Mouse (Mus musculus) left cerebral cortex, postnatal 10 days (tissue): ENCODE measurements around the gene Zmynd15. TPM values are rescaled to one million over a fixed set of nuclear protein-coding genes. Genes with fewer than 3 reads are reported as not detected.

Source experiments
- microRNA-seq: library from miRNA; unstranded; fragments of <30 nt; microRNA quantifications from one replicate; pipeline ENCODE4 v1.2.0, GENCODE M21; 2022
- total RNA-seq, 2 experiments: library from RNA; stranded (reverse); gene quantifications; 2 replicates each; pipeline ENCODE4 v1.2.3; 2021

Zmynd15 gene
- total RNA-seq, 2 experiments from 2014 or later, result 1.0 to 1.1 TPM

Small RNA genes within 50 kb of the gene (microRNA-seq; reads per million reads assigned to microRNA genes)
- 5.5 reads per million, percentile 19 among the genes with 10 or more reads in this experiment for gene Mir7115

Other genes with a start within 250 kb of the Zmynd15 start
- gene Slc16a11, start 246.7 kb upstream of the Zmynd15 start, total RNA-seq, result 10 to 100 TPM; 33.9 to 37.1 TPM
- 10 to 100 TPM in 1 of 2 experiments, 1 to 10 TPM in 1; 8.9 to 10.6 TPM for gene Slc16a13, start 238.4 kb upstream of the Zmynd15 start, total RNA-seq
- gene Bcl6b, start 229.6 kb upstream of the Zmynd15 start, total RNA-seq, result 1 to 10 TPM; 7.1 to 8.6 TPM
- 10 to 100 TPM; 53.7 to 54.1 TPM for gene 0610010K14Rik, start 221.5 kb upstream of the Zmynd15 start, total RNA-seq
- 1 to 10 TPM; 6.0 to 8.7 TPM for gene Gm21988, start 219.6 kb upstream of the Zmynd15 start, total RNA-seq
- 100 to 1,000 TPM; 279 to 285 TPM for gene Rnasek, start 219.6 kb upstream of the Zmynd15 start, total RNA-seq
- gene Alox12, start 204.1 kb upstream of the Zmynd15 start, total RNA-seq, result under 1 TPM; 0.32 to 0.41 TPM
- gene Alox12e, start 136.8 kb upstream of the Zmynd15 start, total RNA-seq, result under 1 TPM; 0.20 to 0.45 TPM
- gene Alox15, start 107.4 kb upstream of the Zmynd15 start, total RNA-seq, result not detected
- 10 to 100 TPM; 48.1 to 48.6 TPM for gene Pelp1, start 49.4 kb upstream of the Zmynd15 start, total RNA-seq
- gene Arrb2, start 26.8 kb upstream of the Zmynd15 start, total RNA-seq, result 10 to 100 TPM; 75.3 to 76.9 TPM
- gene Med11, start 7.5 kb upstream of the Zmynd15 start, total RNA-seq, result 10 to 100 TPM; 20.7 to 23.1 TPM
- gene Cxcl16, start 551 bp downstream of the Zmynd15 start, total RNA-seq, result under 1 TPM; 0.69 to 0.71 TPM
- 1 to 10 TPM; 1.4 to 1.5 TPM for gene Tm4sf5, start 45.8 kb downstream of the Zmynd15 start, total RNA-seq
- gene Vmo1, start 55.2 kb downstream of the Zmynd15 start, total RNA-seq, result not detected
- not detected for gene Gltpd2, start 59.8 kb downstream of the Zmynd15 start, total RNA-seq
- 100 to 1,000 TPM; 218 to 220 TPM for gene Psmb6, start 65.9 kb downstream of the Zmynd15 start, total RNA-seq
- not detected for gene Gm40193, start 73.5 kb downstream of the Zmynd15 start, total RNA-seq
- 10 to 100 TPM; 21.4 to 24.5 TPM for gene Pld2, start 80.6 kb downstream of the Zmynd15 start, total RNA-seq
- 100 to 1,000 TPM; 252 to 262 TPM for gene Mink1, start 103.4 kb downstream of the Zmynd15 start, total RNA-seq
- gene 4930544D05Rik, start 156.4 kb downstream of the Zmynd15 start, total RNA-seq, result 1 to 10 TPM in 1 of 2 experiments, under 1 TPM in 1; 0.45 to 1.1 TPM
- under 1 TPM in 1 of 2 experiments, not detected in 1; 0.75 TPM for gene Chrne, start 159.8 kb downstream of the Zmynd15 start, total RNA-seq
- not detected for gene Gp1ba, start 179.7 kb downstream of the Zmynd15 start, total RNA-seq
- 10 to 100 TPM; 62.2 to 62.7 TPM for gene Rnf167, start 187.8 kb downstream of the Zmynd15 start, total RNA-seq
- 100 to 1,000 TPM; 112 to 121 TPM for gene Slc25a11, start 188.0 kb downstream of the Zmynd15 start, total RNA-seq
- 100 to 1,000 TPM; 286 to 295 TPM for gene Pfn1, start 195.2 kb downstream of the Zmynd15 start, total RNA-seq
- gene Eno3, start 197.8 kb downstream of the Zmynd15 start, total RNA-seq, result 10 to 100 TPM in 1 of 2 experiments, 1 to 10 TPM in 1; 9.2 to 10.9 TPM
- gene Spag7, start 210.0 kb downstream of the Zmynd15 start, total RNA-seq, result 10 to 100 TPM; 50.1 to 52.9 TPM
- 100 to 1,000 TPM; 151 to 152 TPM for gene Camta2, start 228.7 kb downstream of the Zmynd15 start, total RNA-seq
- gene Inca1, start 240.7 kb downstream of the Zmynd15 start, total RNA-seq, result 1 to 10 TPM; 1.2 to 2.0 TPM
- gene Kif1c, start 241.1 kb downstream of the Zmynd15 start, total RNA-seq, result 10 to 100 TPM; 38.6 to 41.8 TPM